Mouse (Mus musculus): ENCODE results near the gene Mlx. TPM values are rescaled to one million over a fixed set of nuclear protein-coding genes. Genes with fewer than 3 reads are reported as not detected.

Mlx gene
- total RNA-seq (2023), result 47.4 TPM

GRCm38 (mm10) chr11:101086756-101087681, at the start of gene Mlx:
Gene Mlx (plus strand): TSS chr11:101087277.

GRCm38 (mm10) chr11:101069391-101070188, 17.5 kb upstream of the Mlx start, which contains the start of gene Naglu:
Gene Naglu (plus strand): TSS chr11:101070012.

GRCm38 (mm10) chr11:101078121-101078520, 9.0 kb upstream of the Mlx start, which contains the start of gene Hsd17b1:
Gene Hsd17b1 (plus strand): TSS chr11:101078411.

DNA sequence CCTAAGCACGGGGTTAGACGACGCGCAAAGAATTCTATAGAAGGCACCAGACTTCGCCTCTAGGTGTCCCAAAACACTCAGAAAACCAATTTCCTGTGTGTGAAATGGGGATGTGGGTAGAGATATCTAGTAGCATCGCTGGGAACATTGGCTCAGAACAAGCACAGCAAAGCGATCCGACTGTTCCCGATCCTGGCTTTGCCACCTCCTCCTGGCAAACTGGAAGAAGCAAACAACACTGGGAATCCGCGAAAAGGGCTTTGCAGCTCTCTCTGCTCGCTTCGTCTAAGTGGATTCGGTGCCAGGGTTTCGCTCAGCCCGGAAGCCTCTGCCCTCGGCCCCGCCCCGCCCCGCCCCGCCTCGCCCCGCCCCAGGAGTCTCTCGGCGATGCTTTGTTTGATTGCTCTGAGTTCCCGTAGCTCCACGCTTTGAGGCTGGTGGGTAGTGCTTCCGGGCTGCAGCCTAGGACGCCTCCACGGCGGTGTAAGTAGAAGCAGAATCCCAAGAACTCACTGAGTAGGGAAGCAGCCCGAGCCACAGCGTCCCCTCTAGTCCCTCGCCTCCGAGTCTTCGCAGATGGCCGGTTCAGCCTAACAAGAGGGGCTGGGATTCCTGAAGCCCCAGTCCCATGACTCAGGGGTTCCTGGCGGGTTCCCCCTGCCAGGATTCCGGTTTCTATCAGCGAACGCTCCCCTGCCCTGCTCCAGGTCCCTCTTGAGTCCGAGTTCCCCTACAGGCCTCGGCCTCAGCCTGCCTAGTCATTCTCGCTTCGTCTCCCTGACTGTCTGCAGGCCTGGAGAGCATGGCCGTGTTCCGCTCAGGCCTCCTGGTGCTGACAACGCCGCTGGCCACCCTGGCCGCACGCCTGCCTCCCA, 4.6 kb upstream of the Mlx start, which contains the start of gene Coasy:
Gene Coasy, plus strand, starts transcription at position 358 of the 875 bp plus-strand sequence.

GRCm38 (mm10) chr11:101095314-101096024, 8.4 kb downstream of the Mlx start, which contains the start of gene Psmc3ip:
Gene Psmc3ip (minus strand): TSS chr11:101095436.

GRCm38 (mm10) chr11:101119761-101120544, 32.9 kb downstream of the Mlx start, which contains the start of the genes Retreg3 and Tubg1:
Gene Retreg3 (minus strand): TSS chr11:101119893.
Gene Tubg1 (plus strand): TSS chr11:101119938.

Other genes starting within 250 kb of the Mlx start
- gene Stat5b, start 236.6 kb upstream of the Mlx start, total RNA-seq (2023), result 174 TPM
- 114 TPM for gene Stat5a, start 227.9 kb upstream of the Mlx start, total RNA-seq (2023)
- gene Stat3, start 147.7 kb upstream of the Mlx start, total RNA-seq (2023), result 293 TPM
- 4.1 TPM for gene Cavin1, start 116.4 kb upstream of the Mlx start, total RNA-seq (2023)
- gene Atp6v0a1, start 77.8 kb upstream of the Mlx start, total RNA-seq (2023), result 4.4 TPM
- 9.6 TPM for gene Naglu, start 17.3 kb upstream of the Mlx start, total RNA-seq (2023)
- 2.8 TPM for gene Hsd17b1, start 8.9 kb upstream of the Mlx start, total RNA-seq (2023)
- 11.5 TPM for gene Coasy, start 4.7 kb upstream of the Mlx start, total RNA-seq (2023)
- gene Psmc3ip, start 8.2 kb downstream of the Mlx start, total RNA-seq (2023), result 3.9 TPM
- 86.7 TPM for gene Retreg3, start 32.6 kb downstream of the Mlx start, total RNA-seq (2023)
- 15.4 TPM for gene Tubg1, start 32.7 kb downstream of the Mlx start, total RNA-seq (2023)
- gene Tubg2, start 68.6 kb downstream of the Mlx start, total RNA-seq (2023), result 0.98 TPM
- 0.38 TPM for gene Cntnap1, start 83.2 kb downstream of the Mlx start, total RNA-seq (2023)
- 0.56 TPM for gene Plekhh3, start 84.1 kb downstream of the Mlx start, total RNA-seq (2023)
- gene Ccr10, start 88.2 kb downstream of the Mlx start, total RNA-seq (2023), result not detected
- 91.5 TPM for gene Ezh1, start 139.2 kb downstream of the Mlx start, total RNA-seq (2023)
- gene Ramp2, start 158.8 kb downstream of the Mlx start, total RNA-seq (2023), result 0.92 TPM
- gene Vps25, start 166.4 kb downstream of the Mlx start, total RNA-seq (2023), result 65.9 TPM
- gene Wnk4, start 173.3 kb downstream of the Mlx start, total RNA-seq (2023), result 2.5 TPM
- not detected for gene Cntd1, start 191.7 kb downstream of the Mlx start, total RNA-seq (2023)
- gene Coa3, start 191.8 kb downstream of the Mlx start, total RNA-seq (2023), result 26.4 TPM
- 187 TPM for gene Becn1, start 215.0 kb downstream of the Mlx start, total RNA-seq (2023)
- gene Psme3, start 228.9 kb downstream of the Mlx start, total RNA-seq (2023), result 128 TPM
- gene Aoc2, start 237.8 kb downstream of the Mlx start, total RNA-seq (2023), result 22.4 TPM
- 0.68 TPM for gene Aoc3, start 243.3 kb downstream of the Mlx start, total RNA-seq (2023)

Data from CD4-positive naive resting alpha-beta T cell, adult 57 days (primary cell).